Mouse (Mus musculus) midbrain, embryonic 11.5 days (tissue): ENCODE measurements around the gene Podxl. TPM values are rescaled to one million over a fixed set of nuclear protein-coding genes. Genes with fewer than 3 reads are reported as not detected.

Experiments used
- ATAC-seq: fragments of 200-750 bp; cut with Nextera tagmentation; 2 replicates; pipeline ENCODE4 v1.8.0; 2017; ENCODE audit warnings: moderate TSS enrichment, moderate library complexity; ENCODE audit not compliant: low FRiP score
- DNase-seq: peaks from one replicate; pipeline ENCODE4 v3.0.0; 2015; ENCODE audit warnings: low spot score; ENCODE audit errors: missing footprints
- H3K27ac ChIP-seq: fragments of 300-500 bp; sonication (generic); 2 replicates; pipeline ENCODE4 v1.5.1; 2014; ENCODE audit warnings: low read depth, low read length
- H3K27me3 ChIP-seq: fragments of 300-500 bp; sonication (generic); 2 replicates; pipeline ENCODE4 v1.6.1; 2014; ENCODE audit warnings: mild to moderate bottlenecking, low read length, moderate library complexity, mixed read lengths; ENCODE audit not compliant: control insufficient read depth, insufficient read depth
- H3K36me3 ChIP-seq: fragments of 300-500 bp; sonication (generic); 2 replicates; pipeline ENCODE4 v1.6.1; 2014; ENCODE audit warnings: mild to moderate bottlenecking, low read length, moderate library complexity, mixed read lengths; ENCODE audit not compliant: control insufficient read depth, insufficient read depth
- H3K4me1 ChIP-seq: fragments of 300-500 bp; sonication (generic); 2 replicates; pipeline ENCODE4 v1.6.1; 2014; ENCODE audit warnings: low read length; ENCODE audit not compliant: control insufficient read depth, insufficient read depth
- H3K4me2 ChIP-seq: fragments of 300-500 bp; sonication (generic); 2 replicates; pipeline ENCODE4 v1.6.1; 2014; ENCODE audit warnings: mild to moderate bottlenecking, moderate library complexity
- H3K4me3 ChIP-seq: fragments of 300-500 bp; sonication (generic); 2 replicates; pipeline ENCODE4 v1.5.1; 2014; ENCODE audit warnings: low read depth, low read length
- H3K9ac ChIP-seq: fragments of 300-500 bp; sonication (generic); 2 replicates; pipeline ENCODE4 v1.6.1; 2014; ENCODE audit warnings: low read length
- H3K9me3 ChIP-seq: fragments of 300-500 bp; sonication (generic); 2 replicates; pipeline ENCODE4 v1.6.1; 2016; ENCODE audit warnings: low read length; ENCODE audit not compliant: control insufficient read depth
- WGBS: fragments of 180-500 bp; shearing (Covaris S2); extraction: QIAGEN DNeasy Blood & Tissue Kit; methylation state at CpG from one replicate; pipeline ENCODE4 v1.1.7; 2014; 5-methylcytosine and 5-hydroxymethylcytosine counted together
- polyA plus RNA-seq: library from polyadenylated mRNA; unstranded; fragments of >200 nt; fragmentation: Nextera tagmentation; extraction: Ambion mirVana; gene quantifications from 2 replicates; pipeline ENCODE4 v1.2.1, GENCODE M21; 2014

Podxl gene
- polyA plus RNA-seq, 1 experiment from 2014 or later: 13.2 TPM

DNA sequence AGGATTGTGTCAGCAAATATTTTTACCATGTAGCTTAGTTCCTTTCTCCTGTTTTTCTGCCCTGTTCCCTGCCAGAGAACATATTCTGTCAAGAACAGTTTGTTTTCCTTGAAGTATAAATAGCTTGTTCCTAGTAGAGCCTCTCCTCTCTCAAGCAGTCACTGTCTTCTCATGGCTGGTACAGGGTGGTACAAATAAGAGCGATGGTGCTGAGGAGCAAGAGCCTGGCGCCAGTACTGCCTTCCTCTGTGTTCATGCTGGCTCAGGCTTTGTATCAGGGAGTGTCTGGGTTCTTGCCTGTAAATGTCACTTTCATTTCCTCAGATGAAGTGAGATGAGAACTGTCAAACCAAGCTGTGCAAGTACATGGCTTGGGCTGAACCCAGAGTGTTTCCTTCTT lies 61.2 kb downstream of the Podxl start:
- ATAC-seq: no peak
- Histone ChIP-seq H3K27ac (no peak overlapping the region), H3K9ac (no peak overlapping the region; the same call in 1 of the 2 replicates), H3K4me3 (no peak overlapping the region), H3K27me3 (no peaks in the 10 kb centered on the region), H3K4me1 (no peaks in the 10 kb centered on the region), H3K36me3 (no peaks in the 10 kb centered on the region), H3K4me2 (no peak overlapping the region), H3K9me3 (no peaks in the 10 kb centered on the region)
- 97% methylated on average over 2 of the region's 2 CpGs for WGBS
- no peak for DNase-seq

DNA sequence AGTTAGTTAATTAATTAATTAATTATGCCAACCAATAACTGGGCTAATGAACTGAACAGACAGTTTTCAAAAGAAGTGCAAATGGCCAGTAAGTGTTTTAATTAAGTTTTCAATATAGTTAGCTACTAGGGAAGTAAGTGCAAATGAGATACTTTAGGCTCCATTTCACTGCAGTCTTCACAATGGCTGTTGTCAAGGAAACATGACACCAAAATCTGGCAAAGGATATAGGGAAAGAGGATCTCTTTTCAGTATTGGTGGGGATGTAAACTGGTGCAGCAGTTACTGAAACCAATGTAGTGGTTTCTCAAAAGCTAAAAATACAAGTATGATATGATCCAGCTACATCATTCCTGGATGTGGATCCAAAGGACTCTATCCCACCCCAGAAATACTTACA lies 63.1 kb downstream of the Podxl start:
- no peaks in the 10 kb centered on the region for H3K9me3 ChIP-seq
- no peak overlapping the region for H3K27ac ChIP-seq
- no peak overlapping the region for H3K9ac ChIP-seq
- no peak overlapping the region for H3K4me2 ChIP-seq
- no peaks in the 10 kb centered on the region for H3K27me3 ChIP-seq
- H3K4me1 ChIP-seq: no peaks in the 10 kb centered on the region
- DNase-seq (no peak), ATAC-seq (no peak)
- no peaks in the 10 kb centered on the region for H3K36me3 ChIP-seq
- no peak overlapping the region for H3K4me3 ChIP-seq

DNA sequence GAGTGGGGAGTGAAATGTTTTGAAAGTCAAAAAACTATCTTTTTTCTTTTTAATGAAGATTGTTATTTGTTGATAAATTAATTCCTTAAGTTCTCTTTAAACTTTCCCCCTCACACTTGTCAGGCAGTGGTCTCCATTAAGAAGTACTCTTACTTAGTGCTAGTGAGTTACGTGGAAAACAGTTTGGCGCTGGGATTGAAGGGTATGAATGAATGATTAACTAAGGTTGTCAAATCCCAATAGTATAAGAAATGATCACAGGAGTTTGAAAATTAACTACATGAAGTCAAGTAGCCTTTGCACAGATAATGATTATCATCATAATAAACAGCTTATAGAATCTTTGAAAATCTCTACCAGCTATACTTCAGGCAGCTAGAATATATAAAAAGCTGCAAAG lies 63.5 kb downstream of the Podxl start:
- Histone ChIP-seq H3K27me3 (no peaks in the 10 kb centered on the region), H3K9me3 (no peaks in the 10 kb centered on the region), H3K4me2 (no peak overlapping the region), H3K9ac (no peak overlapping the region), H3K27ac (no peak overlapping the region), H3K36me3 (no peaks in the 10 kb centered on the region), H3K4me3 (no peak overlapping the region), H3K4me1 (no peaks in the 10 kb centered on the region)
- DNase-seq (no peak), ATAC-seq (no peak)
- WGBS: 80% methylated on average over 2 of the region's 2 CpGs

DNA sequence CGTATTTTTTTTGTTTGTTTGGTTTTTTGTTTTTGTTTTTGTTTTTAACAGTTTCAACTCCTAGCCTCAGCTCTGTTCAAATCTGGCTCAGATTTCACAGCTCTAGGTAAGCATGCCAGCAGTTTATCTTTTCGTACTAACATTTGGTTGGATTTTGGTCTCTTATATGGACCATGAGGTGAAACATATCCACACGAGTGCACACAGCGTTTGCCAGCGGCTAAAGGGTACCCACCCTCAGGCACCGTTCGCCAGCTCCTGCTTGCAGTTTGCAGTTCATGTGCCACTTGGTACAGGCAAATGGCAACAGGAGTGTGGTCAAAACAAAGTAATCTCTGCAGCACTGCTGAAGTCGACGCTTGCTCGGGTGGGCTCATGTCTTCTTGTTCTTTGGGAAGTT lies 63.9 kb downstream of the Podxl start:
- no peaks in the 10 kb centered on the region for H3K27me3 ChIP-seq
- DNase-seq (no peak), ATAC-seq (no peak)
- H3K4me2 ChIP-seq: no peak overlapping the region
- no peak overlapping the region for H3K27ac ChIP-seq
- H3K4me3 ChIP-seq: no peak overlapping the region
- WGBS: 91% methylated on average over 10 of the region's 10 CpGs
- no peak overlapping the region for H3K9ac ChIP-seq
- no peaks in the 10 kb centered on the region for H3K4me1 ChIP-seq
- H3K9me3 ChIP-seq: no peaks in the 10 kb centered on the region
- H3K36me3 ChIP-seq: no peaks in the 10 kb centered on the region

DNA sequence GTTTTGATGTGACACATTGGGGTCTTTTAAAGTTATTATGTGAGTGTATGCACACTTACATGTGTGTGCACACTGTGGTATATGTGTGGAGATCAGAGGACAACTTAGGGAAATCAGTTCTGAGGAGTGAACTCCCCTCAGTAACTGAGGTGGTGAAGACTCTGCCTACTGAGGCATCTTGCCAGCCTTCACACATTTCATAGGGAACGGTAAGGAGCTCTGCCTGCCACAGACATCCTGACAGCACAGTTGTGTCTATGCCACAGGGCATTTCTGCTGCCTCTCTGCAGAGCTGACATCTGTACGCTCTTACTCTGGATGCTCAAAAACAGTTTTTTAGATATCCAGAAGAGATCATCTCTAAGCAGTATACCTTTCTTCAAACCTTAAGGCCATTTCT lies 67.6 kb downstream of the Podxl start:
- H3K4me1 ChIP-seq: no peaks in the 10 kb centered on the region
- WGBS: 96% methylated on average over 2 of the region's 2 CpGs
- no peak overlapping the region for H3K4me3 ChIP-seq
- H3K36me3 ChIP-seq: no peaks in the 10 kb centered on the region
- DNase-seq (no peak), ATAC-seq (no peak)
- H3K27me3 ChIP-seq: no peaks in the 10 kb centered on the region
- no peak overlapping the region for H3K4me2 ChIP-seq
- H3K9me3 ChIP-seq: no peaks in the 10 kb centered on the region
- H3K9ac ChIP-seq: no peak overlapping the region
- no peak overlapping the region for H3K27ac ChIP-seq

DNA sequence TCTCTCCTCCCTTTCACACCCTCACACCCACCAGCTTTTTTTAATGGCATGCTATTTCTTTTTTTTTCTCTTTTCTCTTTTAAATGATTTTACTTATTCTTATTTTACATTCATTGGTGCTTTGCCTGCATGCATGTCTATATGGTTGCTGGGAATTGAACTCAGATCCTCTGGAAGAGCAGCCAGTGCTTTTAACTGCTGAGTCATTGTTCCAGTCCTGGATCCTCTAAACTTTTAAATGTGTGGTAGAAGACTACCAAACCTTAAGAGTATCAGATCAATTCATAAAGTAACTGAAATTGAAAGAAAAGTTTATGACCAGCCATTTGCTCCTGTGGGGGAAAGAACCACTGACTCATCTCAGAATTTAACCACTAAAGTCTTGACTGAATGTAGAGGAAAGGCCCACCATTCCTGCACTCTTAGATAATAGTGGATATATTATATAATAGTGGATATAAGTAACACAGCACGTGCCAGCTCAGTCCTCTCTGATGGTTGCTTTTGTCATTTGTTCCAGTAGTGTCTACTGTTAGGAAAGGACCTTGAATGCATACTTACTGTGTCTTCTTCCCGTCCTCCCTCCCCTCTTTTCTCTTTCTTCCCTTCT lies 68.6 kb downstream of the Podxl start:
- H3K4me1 ChIP-seq: no peaks in the 10 kb centered on the region
- H3K9ac ChIP-seq: no peak overlapping the region
- whole genome bisulfite sequencing: 80% methylated on average over 2 of the region's 2 CpGs
- ATAC-seq: no peak
- DNase-seq: no peak
- H3K4me3 ChIP-seq: no peak overlapping the region
- H3K36me3 ChIP-seq: no peaks in the 10 kb centered on the region
- H3K27me3 ChIP-seq: no peaks in the 10 kb centered on the region
- no peak overlapping the region for H3K4me2 ChIP-seq
- H3K9me3 ChIP-seq: no peaks in the 10 kb centered on the region
- no peak overlapping the region for H3K27ac ChIP-seq

DNA sequence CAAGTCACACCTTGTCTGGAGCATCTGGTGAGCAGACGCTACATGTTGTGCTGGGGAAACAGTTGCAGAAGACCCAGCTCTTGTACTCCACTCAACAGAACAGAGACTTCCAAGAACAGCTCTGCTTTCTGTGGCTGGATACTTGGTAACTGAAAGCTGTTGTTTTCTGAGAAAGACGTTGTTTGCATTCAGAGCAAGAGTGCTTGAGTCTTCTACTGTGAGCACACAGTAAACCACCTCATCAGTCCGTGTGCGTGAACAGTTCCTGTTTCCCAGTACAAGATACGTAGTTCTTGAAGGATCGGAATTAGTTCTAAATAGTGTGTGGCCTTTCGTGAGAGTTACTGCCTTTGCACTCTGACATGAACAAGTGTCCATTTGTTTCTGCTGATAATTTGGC lies 73.8 kb downstream of the Podxl start:
- no peak for DNase-seq
- peaks cover 3% of the 10 kb centered on the region; the same call in 1 of the 2 replicates for H3K36me3 ChIP-seq
- ATAC-seq: no peak
- no peaks in the 10 kb centered on the region for H3K9me3 ChIP-seq
- no peak overlapping the region for H3K4me2 ChIP-seq
- no peaks in the 10 kb centered on the region for H3K4me1 ChIP-seq
- H3K27me3 ChIP-seq: no peaks in the 10 kb centered on the region
- no peak overlapping the region for H3K27ac ChIP-seq
- WGBS: 96% methylated on average over 7 of the region's 7 CpGs
- H3K9ac ChIP-seq: no peak overlapping the region
- H3K4me3 ChIP-seq: no peak overlapping the region

DNA sequence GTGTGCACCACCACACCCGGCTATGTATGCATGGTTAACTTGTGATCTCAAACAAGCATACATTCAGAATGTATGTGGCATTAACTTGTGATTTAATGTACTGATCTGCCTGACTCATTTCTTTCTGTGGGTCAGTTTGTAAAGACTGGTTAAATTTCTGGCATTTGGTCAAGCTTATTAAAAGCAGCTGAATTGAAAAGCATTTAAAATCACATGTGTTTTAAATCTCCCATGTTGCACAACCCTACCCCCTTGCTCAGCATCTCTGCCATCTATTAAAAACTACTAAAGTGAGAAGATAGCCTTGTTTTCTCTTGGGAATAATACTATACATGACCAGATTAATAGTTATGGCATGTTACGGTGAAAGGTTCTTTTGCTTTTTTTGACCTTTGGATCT lies 77.2 kb downstream of the Podxl start:
- Histone ChIP-seq H3K4me1 (no peaks in the 10 kb centered on the region), H3K9ac (no peak overlapping the region), H3K36me3 (peaks cover 3% of the 10 kb centered on the region; the same call in 1 of the 2 replicates), H3K9me3 (no peaks in the 10 kb centered on the region), H3K4me2 (no peak overlapping the region), H3K27me3 (no peaks in the 10 kb centered on the region), H3K4me3 (no peak overlapping the region), H3K27ac (no peak overlapping the region)
- DNase-seq: no peak
- WGBS: 91% methylated on average over 2 of the region's 2 CpGs
- no peak for ATAC-seq

DNA sequence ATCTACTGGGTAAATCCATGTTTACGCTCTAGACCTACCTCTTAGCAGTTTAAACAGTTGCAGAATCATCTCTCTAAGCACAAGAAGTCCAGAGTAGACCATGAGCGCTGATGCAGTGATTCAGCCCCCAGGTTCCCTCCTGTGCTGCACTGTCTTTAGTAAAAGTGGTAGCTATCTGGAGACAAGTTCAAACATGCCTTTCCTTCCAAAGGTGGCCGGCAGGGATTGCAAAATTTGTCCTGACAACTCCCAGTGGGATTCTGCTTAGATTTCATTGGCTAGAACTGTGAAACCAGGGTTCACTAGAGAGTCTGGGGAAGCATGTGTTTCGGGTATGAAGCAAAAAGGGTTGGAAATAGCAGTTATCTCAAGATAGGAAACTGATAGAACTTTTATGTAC lies 83.8 kb downstream of the Podxl start:
- Histone ChIP-seq H3K9me3 (no peaks in the 10 kb centered on the region), H3K27me3 (no peaks in the 10 kb centered on the region), H3K9ac (no peak overlapping the region), H3K4me2 (no peak overlapping the region), H3K27ac (no peak overlapping the region), H3K36me3 (peaks cover 2% of the 10 kb centered on the region; the same call in 1 of the 2 replicates), H3K4me3 (no peak overlapping the region), H3K4me1 (no peaks in the 10 kb centered on the region)
- ATAC-seq (no peak), DNase-seq (no peak)
- 87% methylated on average over 4 of the region's 4 CpGs for WGBS
